Mouse (Mus musculus) liver, embryonic 14.5 days (tissue): Measurements from ENCODE around the gene Gm21983. TPM values are rescaled to one million over a fixed set of nuclear protein-coding genes. Genes with fewer than 3 reads are reported as not detected.

ENCODE experiments used
- ATAC-seq: fragments of 200-750 bp; cut with Nextera tagmentation; 2 replicates; pipeline ENCODE4 v1.8.0; 2017; ENCODE audit warnings: moderate number of reproducible peaks, mild to moderate bottlenecking, moderate library complexity; ENCODE audit not compliant: insufficient read depth
- DNase-seq, 3 experiments: peaks; one replicate each; pipeline ENCODE4 v3.0.0-alpha.2; 2012 to 2013; ENCODE audit warnings: low read depth in 3 of 3, low spot score in 3 of 3
- H3K27ac ChIP-seq: fragments of 300-500 bp; sonication (generic); 2 replicates; pipeline ENCODE4 v1.5.1; 2014; ENCODE audit warnings: moderate library complexity, mild to moderate bottlenecking, control low read depth, inconsistent platforms
- H3K27me3 ChIP-seq: fragments of 300-500 bp; sonication (generic); 2 replicates; pipeline ENCODE4 v1.6.1; 2014; ENCODE audit warnings: mild to moderate bottlenecking, low read length, moderate library complexity; ENCODE audit not compliant: control insufficient read depth, insufficient read depth
- H3K36me3 ChIP-seq: fragments of 300-500 bp; sonication (generic); replicated peaks from 2 replicates; pipeline ENCODE4 v1.6.1; 2014; ENCODE audit warnings: low read depth; ENCODE audit not compliant: control insufficient read depth, insufficient read depth
- H3K4me1 ChIP-seq, 2 experiments: fragments of 200-500 bp in 1 of 2; fragments of 300-500 bp in 1 of 2; sonication (generic) in 1 of 2; replicated peaks; 2 replicates each; pipeline ENCODE4 v1.6.1; 2012 to 2014; ENCODE audit warnings: antibody characterized with exemption in 1 of 2, inconsistent platforms in 1 of 2, low read length in 1 of 2; ENCODE audit not compliant: control insufficient read depth in 2 of 2, insufficient read depth in 2 of 2
- H3K4me2 ChIP-seq: fragments of 300-500 bp; sonication (generic); 2 replicates; pipeline ENCODE4 v1.6.1; 2014; ENCODE audit warnings: low read depth, mild to moderate bottlenecking, control low read depth, moderate library complexity
- H3K4me3 ChIP-seq, 2 experiments: fragments of 200-500 bp in 1 of 2; fragments of 300-500 bp in 1 of 2; sonication (generic) in 1 of 2; 2 replicates each; pipeline ENCODE4 v1.5.1; 2012 to 2014; ENCODE audit warnings: low read depth in 2 of 2, low read length in 2 of 2, mild to moderate bottlenecking in 2 of 2, control low read depth in 1 of 2, inconsistent platforms in 1 of 2, moderate library complexity in 1 of 2; ENCODE audit not compliant: insufficient read depth in 1 of 2
- H3K9ac ChIP-seq: fragments of 300-500 bp; sonication (generic); replicated peaks from 2 replicates; pipeline ENCODE4 v1.6.1; 2014; ENCODE audit warnings: mild to moderate bottlenecking, control low read depth, moderate library complexity
- H3K9me3 ChIP-seq: fragments of 300-500 bp; sonication (generic); 2 replicates; pipeline ENCODE4 v1.6.1; 2016; ENCODE audit warnings: low read length, mixed read lengths; ENCODE audit not compliant: control insufficient read depth
- CTCF ChIP-seq: IDR thresholded peaks from 2 replicates; pipeline ENCODE4 v1.5.1; 2016; ENCODE audit warnings: antibody characterized with exemption, low read depth, control low read depth
- EP300 ChIP-seq: IDR thresholded peaks from 2 replicates; pipeline ENCODE4 v1.6.1; 2016; ENCODE audit warnings: antibody characterized with exemption, low read depth
- WGBS: fragments of 180-500 bp; shearing (Covaris S2); extraction: QIAGEN DNeasy Blood & Tissue Kit; methylation state at CpG from one replicate; pipeline ENCODE4 v1.1.7; 2014; ENCODE audit not compliant: insufficient replicate concordance; 5-methylcytosine and 5-hydroxymethylcytosine counted together
- polyA plus RNA-seq, 2 experiments: library from polyadenylated mRNA; depleted of rRNA in 1 of 2; stranded (reverse) in 1 of 2; unstranded in 1 of 2; fragments of >200 nt; fragmentation: Nextera tagmentation in 1 of 2; extraction: Ambion mirVana in 1 of 2; gene quantifications; 2 replicates each; pipeline versions ENCODE4 v1.2.1 to v1.2.3; 2012 to 2014

The Gm21983 gene
- polyA plus RNA-seq, 2 experiments: 0.04 to 0.28 TPM

- ATAC-seq: no peak
- Histone ChIP-seq H3K27me3 (no peaks in the 10 kb centered on the region), H3K27ac (peak overlapping the region; percentile 53; the same call in 1 of the 2 replicates), H3K9ac (peak overlapping the region; percentile 74; the same call in 1 of the 2 replicates), H3K4me2 (peak overlapping the region; percentile 78), H3K4me1 (peaks cover 0 to 18% of the 10 kb centered on the region in 2 experiments; a peak in 3 of 4 replicates), H3K4me3 (peak overlapping the region; percentile 77 to 81; a peak in 3 of 4 replicates), H3K9me3 (no peaks in the 10 kb centered on the region), H3K36me3 (no peaks in the 10 kb centered on the region)
- 79% methylated on average over 23 of the region's 23 CpGs for WGBS
- DNase-seq: no peak
- TF ChIP-seq CTCF (no peak), EP300 (no peak)
Measured at GRCm38 (mm10) chr7:27165007-27165655, 15.8 kb downstream of the Gm21983 start.

DNA sequence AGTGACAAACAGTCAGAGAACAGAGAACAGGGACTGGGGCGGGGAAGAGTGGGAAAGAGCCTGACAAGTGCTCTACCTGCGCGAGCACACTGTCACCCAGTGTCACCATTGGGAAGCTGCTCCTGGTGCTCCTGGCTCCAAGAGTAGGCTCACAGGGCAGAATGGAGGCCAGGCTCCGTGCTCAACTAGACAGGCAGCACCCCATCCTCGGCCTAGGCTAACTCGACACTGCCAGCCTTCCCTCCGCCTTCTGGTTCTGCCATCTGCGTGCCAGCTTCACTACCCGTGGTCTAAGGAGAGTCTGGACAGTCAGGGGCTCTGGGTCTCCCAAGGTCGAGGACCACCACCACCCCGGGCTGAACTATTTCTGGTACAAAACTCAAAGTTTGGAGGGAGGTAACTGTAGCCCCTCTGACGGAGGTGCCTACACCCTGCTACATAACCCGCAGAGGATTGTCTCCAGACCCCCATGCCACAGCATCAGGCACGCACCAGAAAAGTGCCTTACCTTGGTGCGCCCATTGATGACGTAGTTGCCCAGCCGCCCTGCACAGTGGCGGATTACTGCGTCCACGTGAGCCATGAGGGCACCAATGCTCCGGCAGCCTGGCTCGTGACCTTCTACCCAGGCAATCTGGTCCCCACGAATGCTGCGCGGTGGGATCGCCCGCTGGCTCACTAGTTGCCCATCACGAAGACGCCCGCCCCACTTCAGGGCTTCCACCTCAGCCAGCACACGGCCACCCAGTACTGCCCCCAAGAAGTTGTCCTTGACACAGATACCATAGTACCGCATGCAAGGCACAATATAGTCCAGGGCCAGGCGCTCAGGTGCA is 16.6 kb downstream of the Gm21983 start:
- Histone ChIP-seq H3K9ac (no peak overlapping the region), H3K4me2 (peak overlapping the region; percentile 8; the same call in 1 of the 2 replicates), H3K27me3 (no peaks in the 10 kb centered on the region), H3K36me3 (no peaks in the 10 kb centered on the region), H3K27ac (no peak overlapping the region), H3K9me3 (no peaks in the 10 kb centered on the region), H3K4me3 (no peak overlapping the region), H3K4me1 (peaks cover 0 to 19% of the 10 kb centered on the region in 2 experiments; a peak in 3 of 4 replicates)
- ATAC-seq (no peak), DNase-seq (no peak)
- no peak for TF ChIP-seq EP300
- TF ChIP-seq CTCF: no peak
- 84% methylated on average over 33 of the region's 33 CpGs for WGBS

- Histone ChIP-seq H3K9ac (no peak overlapping the region), H3K27ac (no peak overlapping the region), H3K4me3 (no peak overlapping the region), H3K9me3 (no peaks in the 10 kb centered on the region), H3K36me3 (peaks cover 2% of the 10 kb centered on the region), H3K4me2 (no peak overlapping the region), H3K27me3 (no peaks in the 10 kb centered on the region), H3K4me1 (peaks cover 0 to 19% of the 10 kb centered on the region in 2 experiments; a peak in 3 of 4 replicates)
- WGBS: 77% methylated on average over 5 of the region's 5 CpGs
- TF ChIP-seq CTCF (no peak), EP300 (no peak)
- DNase-seq (no peak), ATAC-seq (no peak)
Measured at GRCm38 (mm10) chr7:27163450-27163805, 17.5 kb downstream of the Gm21983 start.

- DNase-seq: no peak
- no peak overlapping the region for H3K4me3 ChIP-seq
- H3K36me3 ChIP-seq: peaks cover 4% of the 10 kb centered on the region
- peaks cover 0 to 16% of the 10 kb centered on the region in 2 experiments; a peak in 3 of 4 replicates for H3K4me1 ChIP-seq
- no peak overlapping the region for H3K27ac ChIP-seq
- no peaks in the 10 kb centered on the region for H3K9me3 ChIP-seq
- no peak for ATAC-seq
- no peak overlapping the region for H3K9ac ChIP-seq
- no peaks in the 10 kb centered on the region for H3K27me3 ChIP-seq
- no peak overlapping the region for H3K4me2 ChIP-seq
- TF ChIP-seq CTCF (no peak), EP300 (no peak)
- 68% methylated on average over 5 of the region's 5 CpGs for WGBS
Measured at GRCm38 (mm10) chr7:27162780-27163449, 18.0 kb downstream of the Gm21983 start.
